Mouse (Mus musculus) neural tube, embryonic 13.5 days (tissue): ENCODE results near the gene Ciao1. TPM values are rescaled to one million over a fixed set of nuclear protein-coding genes. Genes with fewer than 3 reads are reported as not detected.

Experiments used
- polyA plus RNA-seq: library from polyadenylated mRNA; unstranded; fragments of >200 nt; fragmentation: Nextera tagmentation; extraction: Ambion mirVana; gene quantifications from 2 replicates; pipeline ENCODE4 v1.2.1, GENCODE M21; 2015

Gene Ciao1
- polyA plus RNA-seq, 1 experiment from 2014 or later, result 65.8 TPM

Other genes starting within 250 kb of the Ciao1 start
- 10.4 and 12.3 TPM in 2 replicates for gene Ap4e1, start 239.1 kb downstream of the Ciao1 start, polyA plus RNA-seq
- 32.2 and 33.7 TPM in 2 replicates for gene Blvra, start 177.2 kb downstream of the Ciao1 start, polyA plus RNA-seq
- gene Ncaph, start 113.9 kb downstream of the Ciao1 start, polyA plus RNA-seq, result 19.8 and 21.2 TPM in 2 replicates
- 15.0 and 16.4 TPM in 2 replicates for gene Itpripl1, start 104.4 kb downstream of the Ciao1 start, polyA plus RNA-seq
- 1.4 and 1.8 TPM in 2 replicates for gene 1810024B03Rik, start 39.5 kb downstream of the Ciao1 start, polyA plus RNA-seq
- 47.8 and 52.6 TPM in 2 replicates for gene Snrnp200, start 39.4 kb downstream of the Ciao1 start, polyA plus RNA-seq
- gene Tmem127, start 92 bp upstream of the Ciao1 start, polyA plus RNA-seq, result 43.7 and 45.4 TPM in 2 replicates
- gene Stard7, start 22.4 kb upstream of the Ciao1 start, polyA plus RNA-seq, result 71.7 and 78.6 TPM in 2 replicates
- 7.5 and 9.1 TPM in 2 replicates for gene Dusp2, start 88.3 kb upstream of the Ciao1 start, polyA plus RNA-seq
- not detected in 2 replicates for gene Astl, start 90.8 kb upstream of the Ciao1 start, polyA plus RNA-seq
- 0.32 and 0.45 TPM in 2 replicates for gene Adra2b, start 115.4 kb upstream of the Ciao1 start, polyA plus RNA-seq
- 0.29 and 0.31 TPM in 2 replicates for gene Gpat2, start 177.4 kb upstream of the Ciao1 start, polyA plus RNA-seq
- gene Fahd2a, start 196.7 kb upstream of the Ciao1 start, polyA plus RNA-seq, result 24.7 and 32.5 TPM in 2 replicates